Mouse (Mus musculus): ENCODE measurements around the gene Gm5244.

Gm5244 gene

GRCm38 (mm10) chr19:12846382-12846781 is at the start of gene Gm5244:
Gene Gm5244 (plus strand): TSS chr19:12846682.
- no peak for DNase-seq (ENCODE audit: low spot score in 2 of 2)

DNA sequence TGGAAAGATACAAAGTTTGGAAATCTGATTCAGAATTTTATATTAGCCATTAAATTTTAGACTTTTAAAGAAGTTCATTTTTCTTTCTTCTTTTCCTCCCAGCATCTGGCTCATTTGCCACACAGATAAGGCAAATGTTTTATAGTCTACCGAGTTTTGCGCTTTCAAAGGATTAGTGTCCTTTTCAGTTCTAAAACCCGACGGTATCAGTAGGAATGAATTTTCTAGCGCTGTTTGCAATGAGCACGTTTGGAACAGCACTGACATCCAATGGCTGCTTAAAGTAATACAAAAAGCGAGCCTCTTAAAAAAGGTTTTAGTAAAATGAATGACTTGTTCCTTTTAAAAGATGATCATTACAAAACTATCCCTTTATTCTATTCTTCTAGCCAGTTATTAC is 49.4 kb upstream of the Gm5244 start:
- DNase-seq (ENCODE audit: low spot score in 2 of 2) = no peak

DNA sequence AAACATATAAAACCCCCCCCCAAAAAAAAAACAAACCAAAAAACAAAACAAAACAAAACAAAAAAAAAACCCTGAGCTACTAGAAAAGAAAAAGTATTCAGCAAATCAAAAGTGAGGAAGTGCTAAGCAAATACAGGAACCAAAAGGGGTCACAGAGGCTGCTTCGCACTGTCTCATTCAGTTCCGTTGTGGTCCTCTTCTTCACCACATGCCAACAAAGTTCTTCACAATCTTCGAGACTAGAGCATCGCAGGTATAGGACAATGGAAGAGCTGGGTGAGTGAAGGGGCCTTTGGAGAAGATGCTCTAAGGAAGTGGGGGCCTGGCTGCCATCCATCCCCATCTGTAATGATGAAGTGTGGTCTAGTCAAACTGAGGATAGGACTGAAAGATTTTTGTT is 48.1 kb upstream of the Gm5244 start:
- DNase-seq (ENCODE audit: low spot score in 2 of 2) = no peak

GRCm38 (mm10) chr19:12799081-12799480 is 47.4 kb upstream of the Gm5244 start:
- no peak for DNase-seq (ENCODE audit: low spot score in 2 of 2)

- DNase-seq (ENCODE audit: low spot score in 2 of 2) = no peak
Measured at GRCm38 (mm10) chr19:12800621-12801020, 45.9 kb upstream of the Gm5244 start.

DNA sequence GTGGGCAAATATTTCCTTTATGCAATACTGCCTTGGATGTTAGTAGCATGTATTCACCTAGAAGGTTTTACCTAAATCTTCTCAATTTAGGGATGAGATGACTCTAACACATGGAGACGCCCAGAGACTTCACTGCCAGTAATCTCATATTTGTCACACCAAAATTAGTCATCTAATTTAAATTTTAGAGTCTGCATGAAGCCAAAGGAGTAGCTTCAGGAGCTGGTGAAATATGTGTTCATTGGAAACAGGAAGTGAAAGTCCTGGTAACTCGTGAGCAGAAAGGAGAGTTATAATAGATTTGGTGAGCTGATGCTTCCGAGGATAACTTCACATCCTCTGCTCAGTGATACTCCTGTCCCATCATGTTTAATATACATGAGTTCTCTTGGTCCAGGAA is 45.4 kb upstream of the Gm5244 start:
- DNase-seq (ENCODE audit: low spot score in 2 of 2) = no peak

DNA sequence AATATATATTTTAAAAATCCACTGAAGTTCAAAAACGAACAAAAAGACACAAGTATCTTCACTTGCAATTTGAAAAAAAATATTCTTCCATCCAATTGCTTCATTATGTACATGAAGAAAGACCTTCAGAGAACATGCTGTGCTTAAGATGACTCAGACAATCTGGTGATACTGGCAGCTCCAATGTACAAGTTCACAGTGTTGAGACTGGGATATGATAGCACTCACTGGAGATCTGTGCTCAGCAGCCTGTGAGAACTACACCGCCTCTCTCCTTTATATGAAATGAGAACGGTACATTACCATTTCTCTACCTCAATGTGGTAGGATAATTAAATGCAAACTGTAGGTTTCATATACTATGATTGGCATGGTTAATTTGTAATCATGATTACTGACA is 43.7 kb upstream of the Gm5244 start:
- DNase-seq (ENCODE audit: low spot score in 2 of 2) = no peak

- DNase-seq (ENCODE audit: low spot score in 2 of 2) = no peak
Measured at GRCm38 (mm10) chr19:12804237-12804636, 42.2 kb upstream of the Gm5244 start.

- no peak for DNase-seq (ENCODE audit: low spot score in 2 of 2)
Measured at GRCm38 (mm10) chr19:12805730-12806129, 40.8 kb upstream of the Gm5244 start.

GRCm38 (mm10) chr19:12806214-12806613 is 40.3 kb upstream of the Gm5244 start:
- DNase-seq (ENCODE audit: low spot score in 2 of 2) = no peak

GRCm38 (mm10) chr19:12812644-12813364 is 33.7 kb upstream of the Gm5244 start:
- DNase-seq (ENCODE audit: low spot score in 2 of 2) = no peak

DNA sequence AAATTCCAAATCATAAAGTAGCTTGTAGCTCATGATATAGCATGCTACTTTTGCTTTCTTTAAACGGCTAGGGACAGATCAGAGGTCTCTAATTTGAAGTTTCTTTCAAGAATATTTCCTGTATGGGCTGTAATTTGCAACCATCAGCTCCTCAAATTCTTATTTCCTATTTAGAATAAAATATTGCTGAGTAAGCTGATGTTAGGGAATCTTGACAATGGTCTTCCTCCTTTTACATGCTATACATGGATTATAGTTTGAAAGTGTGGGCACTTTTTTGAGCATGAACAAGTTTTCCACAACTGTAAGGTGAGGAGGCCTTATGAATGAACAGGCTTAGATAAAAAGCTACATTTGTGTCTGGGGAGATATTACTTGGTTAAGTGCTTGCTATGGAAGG is 32.6 kb upstream of the Gm5244 start:
- no peak for DNase-seq (ENCODE audit: low spot score in 2 of 2)

GRCm38 (mm10) chr19:12818507-12818906 is 28.0 kb upstream of the Gm5244 start:
- no peak for DNase-seq (ENCODE audit: low spot score in 2 of 2)

DNA sequence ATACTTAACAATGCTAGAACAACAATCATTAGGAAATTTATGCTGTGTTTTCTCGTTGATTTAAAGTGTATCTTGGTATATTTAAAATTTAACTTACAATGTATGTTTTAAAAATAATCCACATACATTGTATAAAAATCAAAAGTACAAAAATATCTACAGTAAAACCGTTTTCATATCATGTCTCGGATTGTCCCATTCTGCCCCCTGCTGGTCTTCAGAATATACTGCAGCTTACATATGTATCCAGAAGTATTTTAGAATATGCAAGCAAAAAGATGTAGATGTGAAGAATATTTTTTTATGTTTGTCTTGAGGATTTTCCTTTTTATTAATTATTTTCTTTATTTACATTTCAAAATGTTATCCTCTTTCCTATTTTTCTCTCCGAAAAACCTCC is 26.1 kb upstream of the Gm5244 start:
- DNase-seq (ENCODE audit: low spot score in 2 of 2) = no peak

- no peak for DNase-seq (ENCODE audit: low spot score in 2 of 2)
Measured at GRCm38 (mm10) chr19:12824549-12824948, 21.9 kb upstream of the Gm5244 start.

DNA sequence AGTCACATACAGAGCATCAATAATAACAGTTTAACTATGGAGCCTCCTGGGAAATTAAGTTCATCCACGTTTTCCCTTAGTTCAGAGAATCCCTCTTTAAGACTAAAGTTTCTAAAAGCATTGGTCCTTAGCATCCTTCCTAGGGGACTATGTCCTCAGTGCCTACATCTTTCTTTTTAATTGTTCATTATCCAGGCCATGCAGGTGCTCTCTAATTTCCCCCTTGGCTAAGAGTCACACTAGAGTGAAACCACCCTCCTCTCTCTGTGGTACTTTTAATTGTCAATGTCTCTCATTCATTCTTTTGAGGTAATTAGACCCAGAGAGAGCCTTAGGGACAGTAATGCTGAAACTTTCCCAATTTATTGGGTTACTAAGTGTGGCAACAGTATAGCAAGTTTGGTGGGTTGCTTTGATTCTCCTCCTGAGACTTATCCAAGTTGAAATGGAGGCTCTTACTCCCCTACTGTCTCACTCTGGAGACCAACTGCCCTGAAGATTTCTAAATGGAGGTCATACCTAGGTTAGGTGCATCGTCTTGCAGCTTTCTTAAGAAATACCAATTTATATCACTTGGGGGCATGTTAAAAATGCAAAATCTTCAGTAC is 15.6 kb upstream of the Gm5244 start:
- no peak for DNase-seq (ENCODE audit: low spot score in 2 of 2)

GRCm38 (mm10) chr19:12831559-12831958 is 14.9 kb upstream of the Gm5244 start:
- no peak for DNase-seq (ENCODE audit: low spot score in 2 of 2)

GRCm38 (mm10) chr19:12833625-12834024 is 12.9 kb upstream of the Gm5244 start:
- no peak for DNase-seq (ENCODE audit: low spot score in 2 of 2)

DNA sequence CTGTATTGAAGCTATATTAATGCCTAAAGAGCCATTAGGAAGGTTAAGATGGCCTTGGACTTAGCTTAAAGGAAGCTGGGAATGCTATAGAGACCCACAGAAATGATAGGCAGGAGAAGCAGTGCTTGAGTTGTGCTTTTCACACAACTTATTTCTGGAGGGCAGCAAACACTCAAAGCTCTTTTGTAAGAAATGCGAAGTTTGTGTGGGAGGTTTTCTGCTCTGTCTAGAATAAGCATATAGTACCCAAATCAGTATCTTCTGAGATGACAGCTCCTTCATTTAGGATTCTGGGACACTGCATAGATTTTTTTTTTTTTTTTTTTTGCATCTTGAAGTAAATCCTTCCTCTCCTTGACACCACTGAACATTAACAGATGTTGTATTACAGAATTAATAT is 8.0 kb upstream of the Gm5244 start:
- no peak for DNase-seq (ENCODE audit: low spot score in 2 of 2)

- no peak for DNase-seq (ENCODE audit: low spot score in 2 of 2)
Measured at GRCm38 (mm10) chr19:12856983-12857382, 10.5 kb downstream of the Gm5244 start, which contains the start of gene Olfr1444. Gene Olfr1444 (plus strand): TSS chr19:12857283.

GRCm38 (mm10) chr19:12883555-12883954 is 37.1 kb downstream of the Gm5244 start, which contains the start of gene Olfr1445:
Gene Olfr1445 (plus strand): TSS chr19:12883855.
- no peak for DNase-seq (ENCODE audit: low spot score in 2 of 2)

DNA sequence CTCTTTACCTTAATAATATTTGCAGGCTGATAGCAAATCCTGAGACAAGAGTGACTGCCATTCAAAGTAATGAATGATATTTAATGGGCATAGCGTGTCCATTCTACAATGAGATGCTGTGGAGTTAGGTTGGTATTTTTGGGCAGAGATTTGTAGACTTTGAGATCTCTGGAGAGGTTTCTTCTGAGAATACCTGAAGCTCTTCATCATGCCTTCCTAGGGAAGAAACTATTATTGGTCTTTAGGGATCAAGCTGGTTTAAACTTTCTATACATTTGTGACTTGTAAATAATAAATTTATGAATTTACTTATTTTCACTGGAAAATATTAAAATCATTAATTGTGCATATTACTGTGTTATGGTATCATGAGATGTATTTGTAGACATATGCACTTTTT is 46.9 kb downstream of the Gm5244 start, which contains the start of gene Olfr1446:
Gene Olfr1446, minus strand, starts transcription at position 101 of the 400 bp plus-strand sequence.
- DNase-seq (ENCODE audit: low spot score in 2 of 2) = no peak
